ENCODE assay signal across 27 mouse cellular contexts in the genomic region with DNA sequence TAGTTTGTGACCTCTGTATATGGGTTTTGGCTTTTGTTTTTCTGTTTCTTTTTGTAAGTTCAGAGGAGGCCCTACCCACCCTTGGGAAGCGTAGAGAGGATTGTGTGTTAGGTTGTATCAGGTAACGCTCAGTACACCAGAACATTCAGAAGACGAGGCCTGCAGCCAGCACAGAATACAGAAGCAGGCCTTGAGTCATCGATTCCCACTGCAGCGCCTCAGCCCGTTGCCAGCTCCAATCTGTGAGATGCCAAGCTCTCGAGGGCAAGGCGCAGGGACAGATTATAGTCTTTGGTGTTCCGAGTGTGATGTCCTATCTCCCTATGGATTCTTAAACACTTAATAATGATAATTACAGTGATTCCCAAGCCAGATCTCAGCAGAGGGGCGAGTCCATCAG.
DNase-seq lines count a peak whose midpoint lies in the region; ATAC-seq and TF ChIP-seq lines count a peak whose summit lies in the region.
"Had no signal": no experiment of that assay in that cellular context is flagged by ENCODE, and none has a peak within 500 bp of the region (broad histone marks: within the 10 kb centered on the region; RNA-seq: fewer than 3 reads in every experiment).

No protein-coding gene starts in this region.

- H3K27me3 ChIP-seq in Patski, result no peaks in the 10 kb centered on the region
- H3K27me3 ChIP-seq in embryonic facial prominence, embryonic 10.5 days (replicated peaks; ENCODE audit: low read depth, poor library complexity, severe bottlenecking), result no peaks in the 10 kb centered on the region; the same call in 1 of the 2 replicates
- no peaks in the 10 kb centered on the region for H3K27me3 ChIP-seq in heart, embryonic 10.5 days (ENCODE audit: insufficient read depth, poor library complexity, severe bottlenecking)
- H3K27me3 ChIP-seq: forebrain, embryonic 12.5 days; heart, embryonic 12.5 days; kidney, embryonic 15.5 days had no signal

- H3K4me1 ChIP-seq in embryonic facial prominence, embryonic 10.5 days, result peaks cover 37% of the 10 kb centered on the region
- H3K4me1 ChIP-seq in heart, embryonic 10.5 days, result peaks cover 6% of the 10 kb centered on the region; the same call in 1 of the 2 replicates
- H3K4me1 ChIP-seq: heart, embryonic 12.5 days had no signal

- H3K9me3 ChIP-seq in embryonic facial prominence, embryonic 10.5 days, result no peaks in the 10 kb centered on the region
- no peaks in the 10 kb centered on the region for H3K9me3 ChIP-seq in heart, embryonic 10.5 days
- H3K9me3 ChIP-seq: forebrain, embryonic 12.5 days; heart, embryonic 12.5 days; kidney, embryonic 15.5 days had no signal

- CTCF ChIA-PET in Patski (lab: Charles Lee), result interaction anchor here (1.4 kb wide), 1 partner anchor 70 kb away, joined by 3 read pairs; no protein-coding TSS in a partner anchor

- peaks cover 29% of the 10 kb centered on the region for H3K36me3 ChIP-seq in embryonic facial prominence, embryonic 10.5 days (replicated peaks)
- H3K36me3 ChIP-seq in heart, embryonic 10.5 days, result peaks cover 22% of the 10 kb centered on the region
- H3K36me3 ChIP-seq: forebrain, embryonic 12.5 days; G1E; kidney, embryonic 15.5 days had no signal

- peak; percentile 74 for ATAC-seq in frontal cortex, adult (ENCODE audit: low TSS enrichment)
- ATAC-seq in Patski, result peak; percentile 12
- ATAC-seq: activated CD4-positive, CD25-positive, alpha-beta regulatory T cell, adult 4 months; liver, postnatal 0 days; lung, postnatal 0 days had no signal

- TF ChIP-seq CTCF in Patski (IDR thresholded peaks at IDR 0.05), result no peak

- no peak for DNase-seq in frontal cortex, postnatal 25 days (ENCODE audit: low spot score in 2 of 2)
- DNase-seq in Patski (ENCODE audit: low read depth, low spot score), result no peak
- peak; percentile 32 for DNase-seq in embryonic facial prominence, embryonic 10.5 days (ENCODE audit: low spot score)
- peak; percentile 24 for DNase-seq in fibroblast of lung, adult 2 months (ENCODE audit: low read depth)
- no peak for DNase-seq in spleen, postnatal 36 days (ENCODE audit: low spot score in 2 of 2)
- no peak for DNase-seq in embryo, embryonic 10.5 days (ENCODE audit: low spot score)
- DNase-seq in heart, embryonic 10.5 days (ENCODE audit: low spot score), result no peak
- DNase-seq: adrenal gland, adult 8-10 months; B cell, adult 2 months; cerebellum, adult 9-11 months; gastrocnemius, postnatal 14 days; heart, adult 11 months; heart, postnatal 10 days; kidney, adult 11 months; kidney, postnatal 4 days; liver, postnatal 0 days; right cerebral cortex, postnatal 4 days; thymus, adult 18-20 months; thymus, postnatal 4 days had no signal

- in situ Hi-C loops in Patski (cut with MboI; ENCODE audit: low pct_unique_long_range_greater_than_20kb), result no loop called here

- peak overlapping the region; percentile 45; the same call in 1 of the 2 replicates for H3K27ac ChIP-seq in embryonic facial prominence, embryonic 10.5 days (replicated peaks)
- H3K27ac ChIP-seq in heart, embryonic 10.5 days, result no peak overlapping the region
- H3K27ac ChIP-seq: forebrain, embryonic 12.5 days; kidney, embryonic 15.5 days; macrophage had no signal

- POLR2A ChIA-PET in Patski (lab: Charles Lee), result no interaction called here

- H3K4me3 ChIP-seq in embryonic facial prominence, embryonic 10.5 days, result no peak overlapping the region
- no peak overlapping the region for H3K4me3 ChIP-seq in heart, embryonic 10.5 days
- H3K4me3 ChIP-seq: forebrain, embryonic 12.5 days; heart, embryonic 12.5 days; kidney, embryonic 15.5 days had no signal

- 49% methylated on average over 10 of the region's 10 CpGs for WGBS in embryonic facial prominence, embryonic 10.5 days
- 81% methylated on average over 10 of the region's 10 CpGs for WGBS in heart, embryonic 10.5 days

Comparison
In these comparisons a context has a peak if more than half of its experiments do, and no peak if none do; other contexts are left out.
1. DNase-seq: peak in embryonic facial prominence, embryonic 10.5 days (single experiment) and fibroblast of lung, adult 2 months (single experiment); none in frontal cortex, postnatal 25 days (0 of 2), Patski (single experiment), spleen, postnatal 36 days (0 of 2), embryo, embryonic 10.5 days (single experiment) and heart, embryonic 10.5 days (single experiment).